Mouse (Mus musculus): ENCODE data around the gene Cox7a1.

DNA sequence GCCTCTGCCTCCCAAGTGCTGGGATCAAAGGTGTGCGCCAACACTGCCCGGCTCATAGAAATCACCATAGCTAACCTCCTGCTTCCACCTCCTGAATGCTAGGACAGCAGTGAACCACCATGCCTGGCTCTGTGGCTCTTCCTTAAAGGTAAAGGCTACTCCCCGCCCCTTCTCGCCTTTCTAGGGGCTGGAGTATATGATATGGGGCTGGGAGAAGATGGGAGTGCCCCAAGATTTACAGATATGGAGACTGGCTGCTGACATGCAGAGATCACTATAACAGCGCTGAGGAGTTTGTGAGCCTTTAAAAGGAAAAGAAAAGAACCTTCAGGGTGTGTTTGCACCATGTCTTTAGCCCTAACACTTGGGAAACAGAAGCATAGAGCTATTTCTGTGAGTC is 38.3 kb downstream of the Cox7a1 start:
- no peak for TF ChIP-seq ZC3H11A (IDR thresholded peaks at IDR 0.05; ENCODE audit: borderline replicate concordance, low read depth, low read length)
- no peak for TF ChIP-seq MAFK (IDR thresholded peaks at IDR 0.05; ENCODE audit: insufficient read depth, low read depth, low read length)
